Mouse (Mus musculus) liver, embryonic 18 days (tissue): ENCODE measurements around the gene Chrdl2. TPM values are rescaled to one million over a fixed set of nuclear protein-coding genes. Genes with fewer than 3 reads are reported as not detected.

Source experiments
- polyA plus RNA-seq: library from polyadenylated mRNA; depleted of rRNA; stranded (reverse); fragments of >200 nt; gene quantifications from 2 replicates; pipeline ENCODE4 v1.2.3, GENCODE M21; 2012; rRNA removed

Chrdl2 gene
- not detected in 2 replicates for polyA plus RNA-seq

GRCm38 (mm10) chr7:100005790-100006189 lies at the start of gene Chrdl2:
Gene Chrdl2 (plus strand): TSS chr7:100006172.

GRCm38 (mm10) chr7:99980132-99980591 lies 25.8 kb upstream of the Chrdl2 start, which contains the start of gene Rnf169:
Gene Rnf169 (minus strand): TSS chr7:99980448.

Other genes with a start within 250 kb of the Chrdl2 start
- not detected in 2 replicates for gene Olfr521, start 242.7 kb upstream of the Chrdl2 start, polyA plus RNA-seq
- gene Neu3, start 177.8 kb upstream of the Chrdl2 start, polyA plus RNA-seq: 2.9 and 3.0 TPM in 2 replicates
- gene Xrra1, start 147.1 kb upstream of the Chrdl2 start, polyA plus RNA-seq: 0.02 TPM in 2 replicates
- 66.2 and 71.1 TPM in 2 replicates for gene Spcs2, start 142.7 kb upstream of the Chrdl2 start, polyA plus RNA-seq
- 4.4 and 6.1 TPM in 2 replicates for gene Rnf169, start 25.7 kb upstream of the Chrdl2 start, polyA plus RNA-seq
- 14.6 and 15.6 TPM in 2 replicates for gene Pold3, start 115.4 kb downstream of the Chrdl2 start, polyA plus RNA-seq
- gene Lipt2, start 153.1 kb downstream of the Chrdl2 start, polyA plus RNA-seq: 3.6 TPM in 2 replicates
- gene Kcne3, start 170.3 kb downstream of the Chrdl2 start, polyA plus RNA-seq: 1.1 and 1.3 TPM in 2 replicates
- 1.4 and 1.8 TPM in 2 replicates for gene Pgm2l1, start 221.2 kb downstream of the Chrdl2 start, polyA plus RNA-seq